Mouse (Mus musculus): ENCODE measurements around the gene Cyp4f14. TPM values are rescaled to one million over a fixed set of nuclear protein-coding genes. Genes with fewer than 3 reads are reported as not detected.

Cyp4f14 gene
- polyA plus RNA-seq, 1 experiment from 2014 or later: not detected

Other genes starting within 250 kb of the Cyp4f14 start
- gene Cyp4f15, start 231.7 kb downstream of the Cyp4f14 start, polyA plus RNA-seq (2015; fragmentation: Nextera tagmentation; extraction: Ambion mirVana): 0.16 TPM in 1 of 2 replicates, not detected in the other
- 31.2 and 33.4 TPM in 2 replicates for gene Zfp871, start 129.1 kb downstream of the Cyp4f14 start, polyA plus RNA-seq (2015; fragmentation: Nextera tagmentation; extraction: Ambion mirVana)
- 3.0 TPM in 2 replicates for gene Zfp811, start 107.4 kb downstream of the Cyp4f14 start, polyA plus RNA-seq (2015; fragmentation: Nextera tagmentation; extraction: Ambion mirVana)
- gene Zfp799, start 87.1 kb downstream of the Cyp4f14 start, polyA plus RNA-seq (2015; fragmentation: Nextera tagmentation; extraction: Ambion mirVana): 15.9 and 17.3 TPM in 2 replicates
- gene Zfp870, start 25.7 kb downstream of the Cyp4f14 start, polyA plus RNA-seq (2015; fragmentation: Nextera tagmentation; extraction: Ambion mirVana): 7.7 and 8.0 TPM in 2 replicates
- 10.8 and 13.3 TPM in 2 replicates for gene Cyp4f13, start 30.1 kb upstream of the Cyp4f14 start, polyA plus RNA-seq (2015; fragmentation: Nextera tagmentation; extraction: Ambion mirVana)
- 9.9 and 12.1 TPM in 2 replicates for gene Zfp472, start 48.5 kb upstream of the Cyp4f14 start, polyA plus RNA-seq (2015; fragmentation: Nextera tagmentation; extraction: Ambion mirVana)
- gene Zfp952, start 75.8 kb upstream of the Cyp4f14 start, polyA plus RNA-seq (2015; fragmentation: Nextera tagmentation; extraction: Ambion mirVana): 11.2 and 11.9 TPM in 2 replicates
- gene Zfp763, start 116.1 kb upstream of the Cyp4f14 start, polyA plus RNA-seq (2015; fragmentation: Nextera tagmentation; extraction: Ambion mirVana): 13.9 and 14.9 TPM in 2 replicates
- gene 4921501E09Rik, start 150.7 kb upstream of the Cyp4f14 start, polyA plus RNA-seq (2015; fragmentation: Nextera tagmentation; extraction: Ambion mirVana): not detected in 2 replicates
- 6.4 and 8.2 TPM in 2 replicates for gene Zfp563, start 172.0 kb upstream of the Cyp4f14 start, polyA plus RNA-seq (2015; fragmentation: Nextera tagmentation; extraction: Ambion mirVana)
- gene Morc2b, start 222.3 kb upstream of the Cyp4f14 start, polyA plus RNA-seq (2015; fragmentation: Nextera tagmentation; extraction: Ambion mirVana): not detected in 2 replicates

Data from kidney, embryonic 15.5 days (tissue).